Mouse (Mus musculus) liver, embryonic 14.5 days (tissue): ENCODE data around the gene Gstp2.

ENCODE experiments used
- CTCF ChIP-seq: IDR thresholded peaks from 2 replicates; pipeline ENCODE4 v1.5.1; 2016; ENCODE audit warnings: antibody characterized with exemption, low read depth, control low read depth
- EP300 ChIP-seq: IDR thresholded peaks from 2 replicates; pipeline ENCODE4 v1.6.1; 2016; ENCODE audit warnings: antibody characterized with exemption, low read depth

DNA sequence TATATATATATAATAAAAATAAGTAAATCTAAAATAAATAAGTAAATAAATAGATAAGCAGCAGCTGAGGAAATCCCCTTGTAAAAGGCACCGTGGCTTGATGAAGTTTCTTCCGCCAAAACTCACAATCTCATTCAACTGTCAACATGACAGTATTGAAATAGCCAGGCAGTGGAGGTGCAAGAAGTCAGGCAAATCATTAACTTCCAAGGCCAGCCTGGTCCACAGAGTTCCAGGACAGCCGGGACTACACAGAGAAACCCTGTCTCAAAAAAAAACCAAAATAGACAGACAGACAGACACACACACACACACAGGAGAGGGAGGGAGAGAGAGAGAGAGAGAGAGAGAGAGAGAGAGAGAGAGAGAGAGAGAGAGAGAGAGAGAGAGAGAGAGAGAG lies 12.5 kb downstream of the Gstp2 start:
- TF ChIP-seq CTCF (no peak), EP300 (no peak)
